Mouse (Mus musculus) stomach, embryonic 14.5 days (tissue): ENCODE measurements around the gene Pigk. TPM values are rescaled to one million over a fixed set of nuclear protein-coding genes. Genes with fewer than 3 reads are reported as not detected.

Experiments used
- ATAC-seq: fragments of 200-750 bp; cut with Nextera tagmentation; 2 replicates; pipeline ENCODE4 v1.8.0; 2017; ENCODE audit warnings: low read depth, moderate TSS enrichment; ENCODE audit not compliant: insufficient number of reproducible peaks, insufficient read depth, low FRiP score
- H3K27ac ChIP-seq: fragments of 300-500 bp; sonication (generic); 2 replicates; pipeline ENCODE4 v1.5.1; 2014; ENCODE audit warnings: mild to moderate bottlenecking, low read length, moderate library complexity, mixed read lengths
- H3K27me3 ChIP-seq: fragments of 300-500 bp; sonication (generic); 2 replicates; pipeline ENCODE4 v1.6.1; 2014; ENCODE audit warnings: low read length, control low read depth, mixed read lengths; ENCODE audit not compliant: control insufficient read depth, insufficient read depth
- H3K36me3 ChIP-seq: fragments of 300-500 bp; sonication (generic); 2 replicates; pipeline ENCODE4 v1.6.1; 2014; ENCODE audit warnings: mild to moderate bottlenecking, control low read depth, low read length, moderate library complexity, mixed read lengths; ENCODE audit not compliant: control insufficient read depth, insufficient read depth
- H3K4me1 ChIP-seq: fragments of 300-500 bp; sonication (generic); 2 replicates; pipeline ENCODE4 v1.6.1; 2014; ENCODE audit warnings: low read length, control low read depth, mixed read lengths; ENCODE audit not compliant: control insufficient read depth, insufficient read depth
- H3K4me2 ChIP-seq: fragments of 300-500 bp; sonication (generic); replicated peaks from 2 replicates; pipeline ENCODE4 v1.6.1; 2014; ENCODE audit warnings: low read depth, low read length, control low read depth
- H3K4me3 ChIP-seq: fragments of 300-500 bp; sonication (generic); 2 replicates; pipeline ENCODE4 v1.5.1; 2014; ENCODE audit warnings: low read depth, low read length, control low read depth
- H3K9ac ChIP-seq: fragments of 300-500 bp; sonication (generic); replicated peaks from 2 replicates; pipeline ENCODE4 v1.6.1; 2014; ENCODE audit warnings: low read depth, mild to moderate bottlenecking, control low read depth, low read length, moderate library complexity, mixed read lengths
- H3K9me3 ChIP-seq: fragments of 300-500 bp; sonication (generic); 2 replicates; pipeline ENCODE4 v1.6.1; 2016; ENCODE audit warnings: low read depth, low read length, control low read depth; ENCODE audit not compliant: control insufficient read depth
- WGBS: fragments of 180-500 bp; shearing (Covaris S2); extraction: QIAGEN DNeasy Blood & Tissue Kit; methylation state at CpG from one replicate; pipeline ENCODE4 v1.1.7; 2014; 5-methylcytosine and 5-hydroxymethylcytosine counted together
- polyA plus RNA-seq: library from polyadenylated mRNA; unstranded; fragments of >200 nt; fragmentation: Nextera tagmentation; extraction: Ambion mirVana; gene quantifications from 2 replicates; pipeline ENCODE4 v1.2.1, GENCODE M21; 2014

Pigk gene
- polyA plus RNA-seq, 1 experiment from 2014 or later = 55.2 TPM

DNA sequence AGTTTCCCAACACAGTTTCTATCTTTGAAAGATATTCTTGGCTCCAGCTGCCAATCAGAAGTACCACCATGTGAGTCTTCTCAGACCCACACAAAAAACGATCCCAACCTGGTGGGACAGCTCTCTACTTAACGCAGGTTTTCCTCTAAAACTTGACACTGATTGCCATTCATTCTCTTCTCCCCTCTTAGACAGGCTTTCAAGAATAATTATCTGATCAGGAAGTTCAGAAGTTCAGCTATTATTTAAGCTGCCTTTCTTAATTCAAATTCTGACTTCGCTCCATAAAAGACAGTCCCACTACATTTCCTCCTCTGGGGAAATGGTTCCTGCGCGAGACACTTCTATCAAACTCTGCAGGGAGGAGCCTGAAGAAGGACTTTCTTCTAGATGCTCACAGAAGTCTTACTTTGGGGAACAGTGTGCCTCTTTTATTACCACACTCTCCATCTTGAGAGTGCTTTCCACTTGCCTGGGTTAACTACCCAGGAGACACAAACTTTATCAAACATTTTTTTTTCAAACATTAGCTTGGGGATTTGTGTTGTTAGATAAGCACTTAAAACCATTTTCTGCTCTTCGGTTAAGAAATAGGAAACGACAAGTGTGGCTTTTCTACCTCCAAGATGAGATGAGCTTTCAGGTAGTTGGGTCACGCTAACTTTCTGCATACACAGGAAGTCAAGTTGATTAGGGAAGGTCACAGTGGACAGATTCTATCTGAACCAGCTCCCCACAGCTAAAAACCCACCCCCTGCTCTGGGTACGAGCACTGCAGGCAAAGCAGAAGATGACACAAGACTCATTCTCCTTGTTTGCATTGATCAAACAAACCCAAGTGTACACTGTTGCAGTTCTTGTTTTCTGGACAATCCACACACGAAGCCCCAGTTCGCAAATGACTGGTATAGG is 238.0 kb downstream of the Pigk start:
- no peak for ATAC-seq
- no peak overlapping the region for H3K4me2 ChIP-seq
- H3K4me1 ChIP-seq = no peaks in the 10 kb centered on the region
- H3K36me3 ChIP-seq = no peaks in the 10 kb centered on the region
- whole genome bisulfite sequencing = 58% methylated on average over 11 of the region's 11 CpGs
- H3K4me3 ChIP-seq = no peak overlapping the region
- H3K9me3 ChIP-seq = no peaks in the 10 kb centered on the region
- H3K27me3 ChIP-seq = no peaks in the 10 kb centered on the region
- H3K9ac ChIP-seq = no peak overlapping the region
- no peak overlapping the region for H3K27ac ChIP-seq

DNA sequence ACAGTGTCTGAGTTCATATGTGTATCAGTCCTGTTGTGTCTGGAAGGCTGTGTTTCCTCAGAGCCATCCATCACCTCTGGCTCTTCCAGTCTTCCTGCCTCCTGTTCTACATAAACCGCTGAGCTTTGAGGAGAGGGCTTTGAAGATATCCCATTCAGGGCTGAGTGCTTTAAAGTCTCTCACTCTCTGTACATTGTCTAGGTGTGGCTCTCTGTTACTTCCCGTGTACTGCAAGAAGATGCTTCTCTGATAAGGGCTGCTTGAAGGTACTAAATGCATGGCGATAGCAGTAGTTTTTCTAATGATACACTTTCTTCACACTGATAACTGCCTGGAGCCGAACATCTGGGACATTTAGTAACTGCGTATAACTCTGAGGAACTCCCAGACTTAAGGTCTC is 242.1 kb downstream of the Pigk start:
- 63% methylated on average over 5 of the region's 5 CpGs for WGBS
- Histone ChIP-seq H3K4me1 (no peaks in the 10 kb centered on the region), H3K4me2 (no peak overlapping the region), H3K9ac (no peak overlapping the region), H3K27ac (no peak overlapping the region), H3K36me3 (no peaks in the 10 kb centered on the region), H3K4me3 (no peak overlapping the region), H3K27me3 (no peaks in the 10 kb centered on the region), H3K9me3 (no peaks in the 10 kb centered on the region)
- no peak for ATAC-seq

DNA sequence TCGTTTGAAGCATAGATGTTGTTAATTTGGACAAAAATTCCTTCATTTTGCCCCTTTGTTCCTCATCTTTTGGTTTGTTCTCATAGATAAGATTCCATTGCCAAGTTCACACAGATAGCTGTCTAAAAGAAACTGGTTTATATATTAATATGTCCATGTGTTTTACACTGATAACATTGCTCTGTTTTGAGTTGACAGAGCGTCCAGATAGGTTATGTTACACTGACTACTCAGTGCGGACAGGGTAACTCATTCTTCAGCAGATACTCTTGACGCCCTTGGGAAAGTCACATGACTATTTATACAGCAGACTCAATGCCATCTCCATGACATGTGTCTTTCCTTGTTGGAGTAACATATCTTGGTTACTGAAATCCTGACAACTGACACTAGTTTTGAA is 242.9 kb downstream of the Pigk start:
- ATAC-seq = no peak

DNA sequence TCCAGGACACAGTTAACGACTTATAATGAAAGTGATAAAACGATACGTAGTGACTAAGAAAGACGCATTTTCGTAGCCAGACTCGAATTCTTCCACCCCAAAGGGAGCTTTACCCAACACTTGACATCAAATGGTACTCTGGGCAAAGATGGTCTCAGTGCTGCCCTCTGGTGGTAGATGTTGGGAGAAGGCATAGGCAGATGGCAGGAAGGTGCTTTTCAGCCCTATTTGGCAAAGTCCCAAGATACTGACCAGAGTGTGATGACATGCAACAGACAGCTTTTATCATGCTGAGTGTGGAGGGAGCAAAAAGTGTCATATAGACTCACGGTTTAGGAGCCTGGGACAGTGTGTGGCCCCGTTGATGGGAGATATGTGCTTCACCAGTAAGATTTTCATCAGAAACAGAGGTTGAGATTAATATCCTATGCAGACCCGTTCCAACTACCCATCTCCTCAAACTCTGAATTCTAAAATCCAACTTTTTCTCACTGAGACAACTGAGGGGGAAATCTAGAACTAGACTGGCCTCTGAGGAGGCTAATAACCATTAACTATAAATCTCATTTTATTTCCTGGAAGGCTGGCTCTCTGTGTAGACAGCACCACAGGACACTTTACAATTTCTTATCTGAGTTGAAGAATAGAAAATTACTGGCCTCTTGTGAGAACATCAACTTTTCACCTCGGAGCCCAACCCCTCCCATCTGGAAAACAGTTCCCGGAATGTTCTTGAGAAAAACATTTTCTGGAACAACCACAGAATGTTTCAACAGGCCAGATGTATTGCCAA is 244.7 kb downstream of the Pigk start:
- Histone ChIP-seq H3K27ac (no peak overlapping the region), H3K27me3 (no peaks in the 10 kb centered on the region), H3K9me3 (no peaks in the 10 kb centered on the region), H3K9ac (no peak overlapping the region), H3K36me3 (no peaks in the 10 kb centered on the region), H3K4me3 (no peak overlapping the region), H3K4me2 (no peak overlapping the region), H3K4me1 (no peaks in the 10 kb centered on the region)
- no peak for ATAC-seq
- 63% methylated on average over 11 of the region's 11 CpGs for WGBS

More for the DNA sequence above, 242.9 kb downstream of the Pigk start:
- no peaks in the 10 kb centered on the region for H3K9me3 ChIP-seq
- H3K4me2 ChIP-seq = no peak overlapping the region
- H3K4me1 ChIP-seq = no peaks in the 10 kb centered on the region
- no peak overlapping the region for H3K9ac ChIP-seq
- no peaks in the 10 kb centered on the region for H3K36me3 ChIP-seq
- 76% methylated on average over 4 of the region's 4 CpGs for WGBS
- H3K27ac ChIP-seq = no peak overlapping the region
- H3K4me3 ChIP-seq = no peak overlapping the region
- H3K27me3 ChIP-seq = no peaks in the 10 kb centered on the region

DNA sequence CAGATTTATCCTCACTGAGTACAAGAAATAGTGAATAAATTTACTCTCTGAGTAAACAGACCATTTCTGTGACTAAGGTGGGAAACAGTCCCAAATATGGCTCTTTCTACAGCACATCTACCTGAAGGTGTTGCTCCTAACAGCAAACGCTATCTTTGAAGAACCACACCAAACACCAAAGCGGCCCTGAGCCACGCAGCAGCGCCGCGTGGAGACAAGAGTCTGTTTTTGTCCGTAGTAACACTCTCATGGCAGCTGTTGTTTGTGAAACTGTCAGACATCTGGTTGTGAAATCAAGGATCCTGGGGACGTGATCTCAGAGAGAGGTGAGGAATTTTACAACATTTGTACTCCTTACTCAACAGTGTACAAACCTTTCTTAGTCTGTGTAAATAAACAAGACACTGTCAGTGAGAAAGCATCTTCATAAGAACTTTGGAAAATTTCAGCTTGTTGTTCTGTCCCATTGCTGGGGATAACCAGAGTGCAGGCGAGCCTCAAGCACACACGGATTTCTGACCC is 248.0 kb downstream of the Pigk start:
- no peak overlapping the region for H3K4me3 ChIP-seq
- ATAC-seq = no peak
- WGBS = 66% methylated on average over 10 of the region's 10 CpGs
- H3K4me2 ChIP-seq = no peak overlapping the region
- H3K36me3 ChIP-seq = no peaks in the 10 kb centered on the region
- H3K9me3 ChIP-seq = no peaks in the 10 kb centered on the region
- H3K27me3 ChIP-seq = no peaks in the 10 kb centered on the region
- no peak overlapping the region for H3K27ac ChIP-seq
- no peaks in the 10 kb centered on the region for H3K4me1 ChIP-seq
- H3K9ac ChIP-seq = no peak overlapping the region

DNA sequence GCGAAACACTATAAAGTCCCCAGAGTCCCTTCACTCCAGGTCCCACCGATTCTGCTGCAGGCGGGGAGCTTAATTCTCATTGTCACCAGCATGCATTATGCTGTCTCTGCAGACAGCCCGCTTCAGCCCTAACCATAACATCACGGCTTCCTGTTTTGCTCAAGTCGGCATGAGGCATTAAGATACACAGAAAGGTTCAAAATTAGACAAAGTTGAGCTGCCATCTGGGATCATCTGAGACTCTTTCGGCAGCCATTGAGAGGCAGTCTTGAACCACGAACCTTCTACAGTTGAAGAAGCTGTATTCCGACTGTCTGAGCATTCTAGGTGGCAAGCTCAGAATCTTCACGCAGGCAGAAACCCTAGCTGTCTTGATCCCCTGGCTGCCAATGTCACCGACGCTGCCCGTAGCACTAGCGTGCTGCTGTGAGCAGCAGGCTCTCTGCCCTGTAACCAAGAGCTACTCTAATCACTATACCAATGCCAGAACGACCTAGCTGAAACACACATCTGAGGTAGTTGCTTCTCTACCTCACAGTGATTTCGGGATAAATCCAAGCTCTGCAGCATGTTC is 256.0 kb downstream of the Pigk start:
- H3K4me3 ChIP-seq = no peak overlapping the region
- no peak overlapping the region for H3K27ac ChIP-seq
- H3K4me1 ChIP-seq = 0 out of 2 replicates have a peak, but pooled peaks cover 4% of the 10 kb centered on the region
- no peak for ATAC-seq
- H3K9ac ChIP-seq = no peak overlapping the region
- H3K9me3 ChIP-seq = no peaks in the 10 kb centered on the region
- WGBS = 67% methylated on average over 16 of the region's 16 CpGs
- H3K4me2 ChIP-seq = no peak overlapping the region
- no peaks in the 10 kb centered on the region for H3K36me3 ChIP-seq
- no peaks in the 10 kb centered on the region for H3K27me3 ChIP-seq

DNA sequence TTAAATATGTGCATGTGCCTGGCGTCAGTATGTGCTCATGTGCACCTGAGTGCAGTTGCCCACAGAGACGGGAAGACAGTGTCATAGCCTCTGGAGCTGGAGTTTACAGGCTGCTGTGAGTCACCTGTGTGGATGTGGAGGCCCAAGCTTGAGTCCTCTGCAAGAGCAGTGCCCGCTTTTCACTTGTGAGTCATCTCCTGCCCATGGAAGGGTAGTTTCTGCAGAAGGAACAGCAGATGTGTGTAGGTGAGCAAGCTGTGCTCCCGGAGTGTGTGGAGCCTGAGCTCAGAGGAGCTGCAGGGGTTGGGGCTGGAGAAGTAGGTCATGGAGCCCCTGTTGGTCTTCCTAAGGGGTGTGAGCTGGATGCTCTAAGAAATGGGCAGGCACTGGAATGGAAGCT is 257.5 kb downstream of the Pigk start:
- Histone ChIP-seq H3K9ac (no peak overlapping the region), H3K4me1 (0 out of 2 replicates have a peak, but pooled peaks cover 4% of the 10 kb centered on the region), H3K27me3 (no peaks in the 10 kb centered on the region), H3K27ac (no peak overlapping the region), H3K4me2 (no peak overlapping the region), H3K4me3 (no peak overlapping the region), H3K36me3 (no peaks in the 10 kb centered on the region), H3K9me3 (no peaks in the 10 kb centered on the region)
- 82% methylated on average over 4 of the region's 4 CpGs for WGBS
- ATAC-seq = no peak

DNA sequence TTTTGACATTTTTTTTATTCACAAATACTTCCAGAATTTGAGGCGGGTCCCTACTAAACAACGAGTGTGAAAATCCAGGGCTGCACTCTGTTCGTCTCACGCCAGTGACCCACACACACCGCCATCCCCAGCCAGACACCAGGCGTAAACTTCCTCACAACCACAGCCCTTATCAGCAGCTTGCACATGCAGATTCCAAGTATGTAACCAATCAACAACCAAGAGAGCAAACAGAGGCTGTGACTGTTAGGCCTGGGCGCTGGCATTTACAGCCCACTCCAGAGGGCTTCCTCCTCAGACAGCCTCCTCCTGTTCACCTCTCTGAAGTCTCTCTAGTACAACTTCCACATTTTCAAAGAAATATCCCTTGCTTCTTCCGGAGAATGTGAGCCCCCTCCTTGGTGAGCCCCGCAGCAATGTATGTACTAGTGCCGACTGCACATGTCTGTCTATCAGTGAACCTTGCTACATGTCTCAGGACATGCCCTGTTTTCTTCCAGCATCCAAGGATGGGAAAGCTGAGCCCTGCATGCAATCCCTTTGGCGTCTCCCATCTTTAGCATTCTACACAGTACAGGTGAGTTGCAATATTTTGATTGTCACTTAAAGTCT is 265.7 kb downstream of the Pigk start:
- ATAC-seq = no peak
- Histone ChIP-seq H3K4me1 (peaks cover 7% of the 10 kb centered on the region; the same call in 1 of the 2 replicates), H3K36me3 (no peaks in the 10 kb centered on the region), H3K4me2 (no peak overlapping the region), H3K27ac (no peak overlapping the region), H3K27me3 (peaks cover 11% of the 10 kb centered on the region), H3K4me3 (no peak overlapping the region), H3K9ac (no peak overlapping the region), H3K9me3 (no peaks in the 10 kb centered on the region)
- WGBS = 60% methylated on average over 11 of the region's 11 CpGs
